Mouse (Mus musculus): Measurements from ENCODE around the gene Wdr43. TPM values are rescaled to one million over a fixed set of nuclear protein-coding genes. Genes with fewer than 3 reads are reported as not detected.

The Wdr43 gene
- polyA plus RNA-seq, 1 experiment from 2014 or later = 22.8 TPM

- Histone ChIP-seq H3K36me3 (ENCODE audit: control insufficient read depth, insufficient read depth) (peaks cover 66% of the 10 kb centered on the region), H3K27me3 (replicated peaks; ENCODE audit: control insufficient read depth, insufficient read depth, low read length) (no peaks in the 10 kb centered on the region), H3K4me1 (replicated peaks; ENCODE audit: control insufficient read depth, insufficient read depth, low read length) (no peaks in the 10 kb centered on the region), H3K27ac (ENCODE audit: low read depth, low read length) (no peak overlapping the region), H3K4me2 (replicated peaks; ENCODE audit: low read depth) (no peak overlapping the region), H3K9ac (ENCODE audit: low read depth, low read length) (no peak overlapping the region), H3K4me3 (ENCODE audit: low read depth, low read length) (no peak overlapping the region), H3K9me3 (ENCODE audit: control insufficient read depth) (no peaks in the 10 kb centered on the region)
- no peak for TF ChIP-seq CTCF (IDR thresholded peaks at IDR 0.05; ENCODE audit: low read depth)
- no peak for ATAC-seq
- 92% methylated on average over 9 of the region's 9 CpGs for WGBS
Measured at GRCm38 (mm10) chr17:71640421-71641085, 24.9 kb downstream of the Wdr43 start.

GRCm38 (mm10) chr17:71642190-71642589 is 26.5 kb downstream of the Wdr43 start:
- 86% methylated on average over 3 of the region's 3 CpGs for WGBS
- Histone ChIP-seq H3K4me1 (replicated peaks; ENCODE audit: control insufficient read depth, insufficient read depth, low read length) (no peaks in the 10 kb centered on the region), H3K4me3 (ENCODE audit: low read depth, low read length) (no peak overlapping the region), H3K9ac (ENCODE audit: low read depth, low read length) (no peak overlapping the region), H3K27me3 (replicated peaks; ENCODE audit: control insufficient read depth, insufficient read depth, low read length) (no peaks in the 10 kb centered on the region), H3K27ac (ENCODE audit: low read depth, low read length) (no peak overlapping the region), H3K9me3 (ENCODE audit: control insufficient read depth) (no peaks in the 10 kb centered on the region), H3K36me3 (ENCODE audit: control insufficient read depth, insufficient read depth) (peaks cover 62% of the 10 kb centered on the region), H3K4me2 (replicated peaks; ENCODE audit: low read depth) (no peak overlapping the region)
- no peak for ATAC-seq
- peak; percentile 42 for TF ChIP-seq CTCF (IDR thresholded peaks at IDR 0.05; ENCODE audit: low read depth)

GRCm38 (mm10) chr17:71650011-71650410 is 34.3 kb downstream of the Wdr43 start:
- Histone ChIP-seq H3K36me3 (ENCODE audit: control insufficient read depth, insufficient read depth) (peaks cover 66% of the 10 kb centered on the region), H3K4me3 (ENCODE audit: low read depth, low read length) (no peak overlapping the region), H3K27me3 (replicated peaks; ENCODE audit: control insufficient read depth, insufficient read depth, low read length) (no peaks in the 10 kb centered on the region), H3K4me2 (replicated peaks; ENCODE audit: low read depth) (no peak overlapping the region), H3K9me3 (ENCODE audit: control insufficient read depth) (no peaks in the 10 kb centered on the region), H3K4me1 (replicated peaks; ENCODE audit: control insufficient read depth, insufficient read depth, low read length) (no peaks in the 10 kb centered on the region), H3K9ac (ENCODE audit: low read depth, low read length) (no peak overlapping the region), H3K27ac (ENCODE audit: low read depth, low read length) (no peak overlapping the region)
- peak; percentile 36 for TF ChIP-seq CTCF (IDR thresholded peaks at IDR 0.05; ENCODE audit: low read depth)
- whole genome bisulfite sequencing = 86% methylated on average over 9 of the region's 9 CpGs
- ATAC-seq = no peak

GRCm38 (mm10) chr17:71652495-71652894 is 36.8 kb downstream of the Wdr43 start:
- Histone ChIP-seq H3K27me3 (replicated peaks; ENCODE audit: control insufficient read depth, insufficient read depth, low read length) (no peaks in the 10 kb centered on the region), H3K4me1 (replicated peaks; ENCODE audit: control insufficient read depth, insufficient read depth, low read length) (no peaks in the 10 kb centered on the region), H3K36me3 (ENCODE audit: control insufficient read depth, insufficient read depth) (peaks cover 64% of the 10 kb centered on the region), H3K9ac (ENCODE audit: low read depth, low read length) (no peak overlapping the region), H3K4me3 (ENCODE audit: low read depth, low read length) (no peak overlapping the region), H3K27ac (ENCODE audit: low read depth, low read length) (no peak overlapping the region), H3K4me2 (replicated peaks; ENCODE audit: low read depth) (no peak overlapping the region), H3K9me3 (ENCODE audit: control insufficient read depth) (no peaks in the 10 kb centered on the region)
- WGBS = 85% methylated on average over 2 of the region's 2 CpGs
- TF ChIP-seq CTCF (IDR thresholded peaks at IDR 0.05; ENCODE audit: low read depth) = no peak
- ATAC-seq = no peak

- Histone ChIP-seq H3K27ac (ENCODE audit: low read depth, low read length) (no peak overlapping the region), H3K4me2 (replicated peaks; ENCODE audit: low read depth) (no peak overlapping the region), H3K4me1 (replicated peaks; ENCODE audit: control insufficient read depth, insufficient read depth, low read length) (no peaks in the 10 kb centered on the region), H3K4me3 (ENCODE audit: low read depth, low read length) (no peak overlapping the region), H3K36me3 (ENCODE audit: control insufficient read depth, insufficient read depth) (peaks cover 67% of the 10 kb centered on the region), H3K27me3 (replicated peaks; ENCODE audit: control insufficient read depth, insufficient read depth, low read length) (no peaks in the 10 kb centered on the region), H3K9ac (ENCODE audit: low read depth, low read length) (no peak overlapping the region), H3K9me3 (ENCODE audit: control insufficient read depth) (no peaks in the 10 kb centered on the region)
- no peak for TF ChIP-seq CTCF (IDR thresholded peaks at IDR 0.05; ENCODE audit: low read depth)
- no peak for ATAC-seq
- WGBS = 83% methylated on average over 5 of the region's 5 CpGs
Measured at GRCm38 (mm10) chr17:71652934-71653333, 37.2 kb downstream of the Wdr43 start.

GRCm38 (mm10) chr17:71657521-71657920 is 41.8 kb downstream of the Wdr43 start:
- ATAC-seq = no peak
- WGBS = 84% methylated on average over 4 of the region's 4 CpGs
- no peak overlapping the region for H3K4me2 ChIP-seq (replicated peaks; ENCODE audit: low read depth)
- no peak overlapping the region for H3K9ac ChIP-seq (ENCODE audit: low read depth, low read length)
- no peak overlapping the region for H3K27ac ChIP-seq (ENCODE audit: low read depth, low read length)
- H3K4me3 ChIP-seq (ENCODE audit: low read depth, low read length) = no peak overlapping the region
- H3K9me3 ChIP-seq (ENCODE audit: control insufficient read depth) = no peaks in the 10 kb centered on the region
- no peaks in the 10 kb centered on the region for H3K27me3 ChIP-seq (replicated peaks; ENCODE audit: control insufficient read depth, insufficient read depth, low read length)
- H3K4me1 ChIP-seq (replicated peaks; ENCODE audit: control insufficient read depth, insufficient read depth, low read length) = no peaks in the 10 kb centered on the region
- peaks cover 44% of the 10 kb centered on the region for H3K36me3 ChIP-seq (ENCODE audit: control insufficient read depth, insufficient read depth)
- TF ChIP-seq CTCF (IDR thresholded peaks at IDR 0.05; ENCODE audit: low read depth) = no peak
